Mouse (Mus musculus): ENCODE measurements around the gene Mpped1. TPM values are rescaled to one million over a fixed set of nuclear protein-coding genes. Genes with fewer than 3 reads are reported as not detected.
A peak's percentile ranks its signal among the peaks of the same experiment; 100 is the strongest.

The Mpped1 gene
- polyA plus RNA-seq, 1 experiment from 2014 or later = 0.50 TPM

DNA sequence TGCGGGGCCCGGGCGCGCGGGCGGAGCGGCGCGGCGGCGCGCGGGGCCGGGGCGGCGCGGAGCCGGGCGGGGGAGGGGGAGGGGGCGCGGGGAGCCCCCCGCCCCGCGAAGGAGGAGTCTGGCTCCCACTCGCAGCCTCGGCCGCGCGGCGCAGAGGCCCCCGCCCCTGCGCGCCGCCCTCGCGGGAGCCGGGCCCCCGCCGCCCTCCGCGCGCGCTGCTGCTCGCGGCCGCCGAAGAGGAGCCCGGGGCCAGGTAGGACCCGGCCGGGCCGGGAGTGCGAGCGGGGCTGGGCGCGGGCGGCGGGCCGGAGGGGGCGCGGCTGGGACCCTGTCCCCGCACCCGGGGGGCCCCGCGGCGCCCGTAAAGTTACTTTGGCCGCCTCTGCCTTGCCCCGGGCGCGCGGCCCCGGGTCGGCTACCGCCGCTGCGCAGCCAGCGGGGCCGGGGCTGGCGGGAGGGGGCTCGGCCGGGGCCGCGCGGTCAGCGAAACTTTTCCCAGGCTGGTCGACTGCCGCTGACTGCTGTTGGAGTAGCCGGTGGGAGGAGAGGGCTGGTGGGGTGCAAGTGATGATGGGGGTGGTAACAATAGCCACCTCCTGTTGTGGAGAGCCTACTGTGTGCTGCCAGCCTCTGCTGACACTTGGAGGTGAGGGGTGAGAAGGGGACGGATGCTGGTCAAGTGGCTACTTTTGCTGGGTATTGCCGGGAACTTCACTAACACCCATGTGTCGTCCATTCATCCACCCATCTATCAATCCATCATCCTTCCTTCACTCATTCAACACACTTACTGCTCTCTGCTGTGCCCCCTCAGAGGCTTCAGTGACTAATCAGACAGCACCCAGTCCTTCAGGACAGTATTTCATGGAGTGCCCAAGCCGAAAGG, 831 bp downstream of the Mpped1 start:
- peaks cover 48% of the 10 kb centered on the region for H3K27me3 ChIP-seq (ENCODE audit: control insufficient read depth, insufficient read depth, low read length)

DNA sequence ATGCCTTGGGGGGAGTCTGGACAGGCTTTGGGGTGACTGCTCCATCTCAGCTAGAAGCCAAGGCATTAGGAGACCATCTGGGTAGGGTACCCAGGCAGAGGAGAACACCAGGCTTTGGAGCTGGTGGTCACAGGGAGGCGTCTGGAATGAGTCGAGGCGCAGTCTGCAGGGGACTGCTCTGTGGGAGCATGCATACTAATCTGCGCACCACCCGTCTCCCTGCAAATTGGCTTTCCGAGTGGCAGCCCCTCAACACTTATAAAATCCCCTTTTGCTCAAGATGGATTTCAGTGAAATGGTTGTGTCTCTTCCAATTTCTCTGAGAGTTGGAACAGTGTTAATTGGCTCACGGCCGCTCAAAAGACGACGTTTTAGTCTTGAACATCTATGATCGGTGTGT, 2.0 kb downstream of the Mpped1 start:
- H3K27me3 ChIP-seq (ENCODE audit: control insufficient read depth, insufficient read depth, low read length) = peaks cover 48% of the 10 kb centered on the region
- WGBS = 84% methylated on average over 11 of the region's 11 CpGs
- H3K4me3 ChIP-seq (ENCODE audit: low read length) = no peak overlapping the region
- H3K4me1 ChIP-seq (ENCODE audit: control insufficient read depth, insufficient read depth, low read length) = no peaks in the 10 kb centered on the region
- no peak overlapping the region for H3K27ac ChIP-seq (ENCODE audit: low read depth, low read length)
- H3K36me3 ChIP-seq (ENCODE audit: control insufficient read depth, insufficient read depth, low read length) = no peaks in the 10 kb centered on the region
- ATAC-seq (ENCODE audit: low FRiP score, low TSS enrichment) = no peak
- H3K9me3 ChIP-seq (ENCODE audit: control insufficient read depth, low read length) = no peaks in the 10 kb centered on the region
- no peak overlapping the region for H3K4me2 ChIP-seq (replicated peaks; ENCODE audit: low read depth, low read length)
- no peak overlapping the region for H3K9ac ChIP-seq (ENCODE audit: low read depth, low read length)

More for the DNA sequence above, 831 bp downstream of the Mpped1 start:
- WGBS = 3% methylated on average over 37 of the region's 92 CpGs
- Histone ChIP-seq H3K4me1 (ENCODE audit: control insufficient read depth, insufficient read depth, low read length) (no peaks in the 10 kb centered on the region), H3K4me3 (ENCODE audit: low read length) (peak overlapping the region; percentile 55), H3K9me3 (ENCODE audit: control insufficient read depth, low read length) (no peaks in the 10 kb centered on the region), H3K4me2 (replicated peaks; ENCODE audit: low read depth, low read length) (peak overlapping the region; percentile 96), H3K36me3 (ENCODE audit: control insufficient read depth, insufficient read depth, low read length) (no peaks in the 10 kb centered on the region), H3K27ac (ENCODE audit: low read depth, low read length) (no peak overlapping the region), H3K9ac (ENCODE audit: low read depth, low read length) (peak overlapping the region; percentile 54)
- ATAC-seq (ENCODE audit: low FRiP score, low TSS enrichment) = 0 out of 2 replicates have a peak, but pooled peaks have one; percentile 49

DNA sequence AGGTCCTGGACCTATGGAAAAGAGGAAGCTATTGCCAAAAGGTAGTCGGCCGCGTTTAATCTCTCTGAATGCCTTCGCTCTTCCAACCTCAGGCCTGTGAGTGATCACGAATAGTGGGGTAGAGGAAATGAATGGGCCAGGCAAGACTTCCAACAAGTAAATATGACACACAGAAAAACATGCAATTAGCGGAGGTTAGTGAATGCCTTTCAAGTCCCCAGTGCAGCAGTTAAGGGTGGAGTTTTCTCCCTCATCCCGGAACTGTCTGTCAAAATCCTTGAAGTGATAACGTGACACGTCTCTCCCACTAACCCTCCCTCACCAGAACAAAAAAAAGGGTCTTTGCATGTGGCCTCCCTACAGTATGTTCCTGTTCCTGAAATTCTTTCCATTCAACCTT, 3.0 kb downstream of the Mpped1 start:
- Histone ChIP-seq H3K9me3 (ENCODE audit: control insufficient read depth, low read length) (no peaks in the 10 kb centered on the region), H3K4me2 (replicated peaks; ENCODE audit: low read depth, low read length) (no peak overlapping the region), H3K9ac (ENCODE audit: low read depth, low read length) (no peak overlapping the region), H3K36me3 (ENCODE audit: control insufficient read depth, insufficient read depth, low read length) (no peaks in the 10 kb centered on the region), H3K27ac (ENCODE audit: low read depth, low read length) (no peak overlapping the region), H3K27me3 (ENCODE audit: control insufficient read depth, insufficient read depth, low read length) (peaks cover 48% of the 10 kb centered on the region), H3K4me1 (ENCODE audit: control insufficient read depth, insufficient read depth, low read length) (no peaks in the 10 kb centered on the region), H3K4me3 (ENCODE audit: low read length) (no peak overlapping the region)
- 66% methylated on average over 9 of the region's 9 CpGs for WGBS
- no peak for ATAC-seq (ENCODE audit: low FRiP score, low TSS enrichment)

DNA sequence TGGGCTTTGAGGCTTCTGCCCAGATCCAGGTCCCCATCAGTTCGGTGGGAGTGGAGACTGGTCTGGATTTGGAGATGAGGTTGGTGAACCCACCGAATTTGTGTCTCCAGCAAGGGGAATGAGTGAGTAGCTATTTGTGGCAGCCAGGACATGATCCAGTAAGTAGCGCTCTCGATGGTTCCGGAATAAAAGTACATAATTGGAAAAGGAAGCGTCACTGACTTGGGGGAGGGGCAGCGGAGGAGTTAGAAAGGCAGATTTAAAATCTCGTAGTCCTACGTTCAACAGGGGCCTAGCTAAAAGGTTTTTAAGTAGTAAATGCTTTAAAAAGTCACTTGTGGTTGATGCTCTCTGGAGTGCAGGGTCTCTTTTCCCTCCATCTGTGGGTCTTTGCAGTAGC, 5.5 kb downstream of the Mpped1 start:
- Histone ChIP-seq H3K27me3 (ENCODE audit: control insufficient read depth, insufficient read depth, low read length) (peaks cover 27% of the 10 kb centered on the region), H3K27ac (ENCODE audit: low read depth, low read length) (no peak overlapping the region), H3K4me2 (replicated peaks; ENCODE audit: low read depth, low read length) (no peak overlapping the region), H3K9me3 (ENCODE audit: control insufficient read depth, low read length) (no peaks in the 10 kb centered on the region), H3K36me3 (ENCODE audit: control insufficient read depth, insufficient read depth, low read length) (no peaks in the 10 kb centered on the region), H3K4me3 (ENCODE audit: low read length) (no peak overlapping the region), H3K4me1 (ENCODE audit: control insufficient read depth, insufficient read depth, low read length) (no peaks in the 10 kb centered on the region), H3K9ac (ENCODE audit: low read depth, low read length) (no peak overlapping the region)
- WGBS = 77% methylated on average over 9 of the region's 9 CpGs
- no peak for ATAC-seq (ENCODE audit: low FRiP score, low TSS enrichment)

DNA sequence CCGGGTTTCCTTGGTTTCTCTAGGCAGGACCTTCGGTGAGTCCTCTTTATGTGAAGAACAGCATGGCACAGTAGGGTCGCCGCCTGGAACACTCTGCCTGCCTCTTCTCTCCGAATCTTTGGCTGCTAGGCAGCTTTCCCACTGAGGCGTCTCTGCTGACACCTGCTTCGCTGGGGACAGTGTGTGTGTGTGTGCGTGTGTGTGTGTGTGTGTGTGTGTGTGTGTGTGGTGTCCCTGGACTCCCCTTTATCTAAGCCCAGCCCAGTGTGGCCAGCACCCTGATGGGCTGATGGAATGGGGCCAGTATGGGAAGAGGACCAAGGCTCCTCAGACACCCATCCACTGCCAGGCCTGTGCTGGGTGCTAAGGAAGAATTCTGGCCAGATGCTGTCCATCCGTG, 9.8 kb downstream of the Mpped1 start:
- WGBS = 79% methylated on average over 9 of the region's 9 CpGs
- Histone ChIP-seq H3K36me3 (ENCODE audit: control insufficient read depth, insufficient read depth, low read length) (no peaks in the 10 kb centered on the region), H3K27ac (ENCODE audit: low read depth, low read length) (no peak overlapping the region), H3K4me2 (replicated peaks; ENCODE audit: low read depth, low read length) (no peak overlapping the region), H3K4me3 (ENCODE audit: low read length) (no peak overlapping the region), H3K9ac (ENCODE audit: low read depth, low read length) (no peak overlapping the region), H3K4me1 (ENCODE audit: control insufficient read depth, insufficient read depth, low read length) (no peaks in the 10 kb centered on the region), H3K9me3 (ENCODE audit: control insufficient read depth, low read length) (no peaks in the 10 kb centered on the region), H3K27me3 (ENCODE audit: control insufficient read depth, insufficient read depth, low read length) (0 out of 2 replicates have a peak, but pooled peaks cover 3% of the 10 kb centered on the region)
- no peak for ATAC-seq (ENCODE audit: low FRiP score, low TSS enrichment)

DNA sequence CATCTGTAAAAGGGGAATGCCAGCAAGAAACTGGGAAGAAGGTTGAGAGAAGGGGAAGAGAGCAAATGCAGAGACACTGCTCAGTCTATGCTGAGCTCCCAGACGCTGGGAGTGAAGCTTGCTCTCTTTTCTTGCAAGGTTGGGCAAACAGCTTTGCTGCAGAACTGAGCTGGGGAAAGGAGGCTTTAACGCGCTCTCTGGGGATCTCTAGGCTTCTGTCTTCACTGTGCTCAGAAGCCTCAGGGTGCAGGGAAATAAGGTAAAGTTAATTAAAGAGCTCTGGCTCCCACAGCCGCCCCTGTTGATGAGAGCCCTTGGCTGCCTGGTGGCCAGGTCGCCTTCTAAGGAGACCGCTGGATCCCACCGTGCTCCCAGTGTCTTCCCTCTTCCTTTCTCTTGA, 17.7 kb downstream of the Mpped1 start:
- no peaks in the 10 kb centered on the region for H3K9me3 ChIP-seq (ENCODE audit: control insufficient read depth, low read length)
- no peak for ATAC-seq (ENCODE audit: low FRiP score, low TSS enrichment)
- H3K4me2 ChIP-seq (replicated peaks; ENCODE audit: low read depth, low read length) = no peak overlapping the region
- H3K4me3 ChIP-seq (ENCODE audit: low read length) = no peak overlapping the region
- H3K4me1 ChIP-seq (ENCODE audit: control insufficient read depth, insufficient read depth, low read length) = no peaks in the 10 kb centered on the region
- no peaks in the 10 kb centered on the region for H3K27me3 ChIP-seq (ENCODE audit: control insufficient read depth, insufficient read depth, low read length)
- H3K9ac ChIP-seq (ENCODE audit: low read depth, low read length) = no peak overlapping the region
- H3K27ac ChIP-seq (ENCODE audit: low read depth, low read length) = no peak overlapping the region
- WGBS = 71% methylated on average over 7 of the region's 7 CpGs
- H3K36me3 ChIP-seq (ENCODE audit: control insufficient read depth, insufficient read depth, low read length) = no peaks in the 10 kb centered on the region

DNA sequence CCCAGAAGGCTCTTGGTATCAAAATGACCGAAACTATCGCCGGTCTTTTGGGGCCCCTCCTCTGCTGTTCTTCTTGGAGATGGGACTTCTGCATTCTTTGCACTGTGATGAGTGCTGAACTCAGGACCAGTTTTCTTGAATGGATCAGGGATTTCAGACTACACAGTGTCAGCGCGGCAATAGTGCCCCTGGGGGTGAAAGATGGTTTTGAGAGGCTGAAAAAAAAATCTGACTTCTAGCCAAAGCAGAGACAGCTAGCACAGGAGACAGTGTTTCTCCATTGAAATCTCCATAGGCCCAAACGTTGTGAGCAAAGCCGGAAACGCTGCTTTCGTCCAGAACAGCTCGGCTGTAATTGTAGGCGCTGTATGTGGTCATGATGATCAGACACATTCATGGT, 19.7 kb downstream of the Mpped1 start:
- H3K4me2 ChIP-seq (replicated peaks; ENCODE audit: low read depth, low read length) = no peak overlapping the region
- H3K27me3 ChIP-seq (ENCODE audit: control insufficient read depth, insufficient read depth, low read length) = no peaks in the 10 kb centered on the region
- ATAC-seq (ENCODE audit: low FRiP score, low TSS enrichment) = no peak
- H3K27ac ChIP-seq (ENCODE audit: low read depth, low read length) = no peak overlapping the region
- H3K9ac ChIP-seq (ENCODE audit: low read depth, low read length) = no peak overlapping the region
- H3K4me1 ChIP-seq (ENCODE audit: control insufficient read depth, insufficient read depth, low read length) = no peaks in the 10 kb centered on the region
- H3K9me3 ChIP-seq (ENCODE audit: control insufficient read depth, low read length) = no peaks in the 10 kb centered on the region
- H3K36me3 ChIP-seq (ENCODE audit: control insufficient read depth, insufficient read depth, low read length) = no peaks in the 10 kb centered on the region
- WGBS = 86% methylated on average over 11 of the region's 11 CpGs
- no peak overlapping the region for H3K4me3 ChIP-seq (ENCODE audit: low read length)

DNA sequence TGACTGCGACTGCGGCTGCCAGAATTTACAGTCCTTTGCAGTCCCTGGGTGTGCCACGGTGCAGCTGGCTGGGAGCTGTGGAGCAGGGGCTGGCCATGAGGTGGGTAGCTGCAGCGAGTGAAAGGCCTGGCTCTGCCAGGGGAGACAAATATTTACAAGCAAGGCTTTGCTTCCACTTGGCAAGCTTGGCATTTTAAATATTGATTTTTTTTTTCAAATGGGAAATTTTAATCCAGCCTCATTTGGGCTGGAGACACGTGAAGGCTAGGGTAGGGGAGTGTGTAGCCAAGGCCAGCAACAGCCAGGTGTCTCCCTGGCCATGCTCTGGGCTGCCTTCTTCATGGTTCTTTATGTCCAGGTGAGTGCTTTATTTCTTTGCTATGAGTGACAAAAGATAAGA, 21.7 kb downstream of the Mpped1 start:
- 66% methylated on average over 5 of the region's 5 CpGs for WGBS
- H3K9me3 ChIP-seq (ENCODE audit: control insufficient read depth, low read length) = no peaks in the 10 kb centered on the region

DNA sequence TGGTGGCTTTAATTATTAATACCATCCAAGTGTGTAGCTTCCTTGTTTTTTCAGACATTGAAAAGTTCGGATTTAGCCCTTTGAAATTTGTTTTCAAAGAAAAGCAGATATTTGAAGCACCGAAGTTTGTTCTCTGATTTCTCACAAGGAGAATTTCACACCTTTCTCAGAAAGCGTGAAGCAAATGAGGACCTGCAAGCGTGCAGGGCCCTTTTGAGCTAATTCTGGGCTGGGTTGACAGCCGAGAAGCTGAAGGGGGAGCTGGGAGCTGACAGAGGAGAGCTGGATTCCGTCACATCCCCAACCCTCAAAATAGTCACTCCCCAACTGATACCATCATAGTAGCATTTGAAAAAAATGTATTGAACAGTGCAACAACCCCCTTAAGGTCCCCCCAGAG, 34.8 kb downstream of the Mpped1 start:
- Histone ChIP-seq H3K36me3 (ENCODE audit: control insufficient read depth, insufficient read depth, low read length) (no peaks in the 10 kb centered on the region), H3K4me1 (ENCODE audit: control insufficient read depth, insufficient read depth, low read length) (no peaks in the 10 kb centered on the region), H3K27me3 (ENCODE audit: control insufficient read depth, insufficient read depth, low read length) (no peaks in the 10 kb centered on the region), H3K4me3 (ENCODE audit: low read length) (no peak overlapping the region), H3K9ac (ENCODE audit: low read depth, low read length) (no peak overlapping the region), H3K27ac (ENCODE audit: low read depth, low read length) (no peak overlapping the region), H3K9me3 (ENCODE audit: control insufficient read depth, low read length) (0 out of 2 replicates have a peak, but pooled peaks cover 2% of the 10 kb centered on the region), H3K4me2 (replicated peaks; ENCODE audit: low read depth, low read length) (no peak overlapping the region)
- WGBS = 69% methylated on average over 6 of the region's 6 CpGs
- ATAC-seq (ENCODE audit: low FRiP score, low TSS enrichment) = no peak

More for the DNA sequence above, 21.7 kb downstream of the Mpped1 start:
- Histone ChIP-seq H3K4me3 (ENCODE audit: low read length) (no peak overlapping the region), H3K27ac (ENCODE audit: low read depth, low read length) (no peak overlapping the region), H3K4me2 (replicated peaks; ENCODE audit: low read depth, low read length) (no peak overlapping the region), H3K4me1 (ENCODE audit: control insufficient read depth, insufficient read depth, low read length) (no peaks in the 10 kb centered on the region), H3K9ac (ENCODE audit: low read depth, low read length) (no peak overlapping the region), H3K27me3 (ENCODE audit: control insufficient read depth, insufficient read depth, low read length) (no peaks in the 10 kb centered on the region), H3K36me3 (ENCODE audit: control insufficient read depth, insufficient read depth, low read length) (no peaks in the 10 kb centered on the region)
- ATAC-seq (ENCODE audit: low FRiP score, low TSS enrichment) = no peak

Data from kidney, embryonic 14.5 days (tissue).